Mouse (Mus musculus): ENCODE results near the gene Wnt10a.
A peak's percentile ranks its signal among the peaks of the same experiment; 100 is the strongest.
"Not testable (repeated sequence)": the region's sequence is repeated elsewhere in the genome, so short reads cannot be mapped to it uniquely, and the experiment has no call there.

Gene Wnt10a

GRCm38 (mm10) chr1:74816612-74817199, 25.4 kb downstream of the Wnt10a start:
- DNase-seq = peak; percentile 89 to 92

GRCm38 (mm10) chr1:74817219-74817618, 25.9 kb downstream of the Wnt10a start:
- no peak for DNase-seq

GRCm38 (mm10) chr1:74818509-74818908, 27.2 kb downstream of the Wnt10a start:
- no peak for DNase-seq

GRCm38 (mm10) chr1:74823598-74823997, 32.3 kb downstream of the Wnt10a start:
- DNase-seq = not testable (repeated sequence)

- DNase-seq = no peak
These were observed 33.4 kb downstream of the Wnt10a start for GRCm38 (mm10) chr1:74824518-74825302.

- DNase-seq = no peak
These were observed 38.7 kb downstream of the Wnt10a start for GRCm38 (mm10) chr1:74830061-74830460.

- no peak for DNase-seq
These were observed 41.9 kb downstream of the Wnt10a start for GRCm38 (mm10) chr1:74833255-74833654.

- no peak for DNase-seq
These were observed 51.8 kb downstream of the Wnt10a start for GRCm38 (mm10) chr1:74843090-74843489.

GRCm38 (mm10) chr1:74846341-74846740, 55.0 kb downstream of the Wnt10a start:
- no peak for DNase-seq

GRCm38 (mm10) chr1:74848946-74849345, 57.6 kb downstream of the Wnt10a start:
- DNase-seq = no peak

GRCm38 (mm10) chr1:74850251-74850650, 58.9 kb downstream of the Wnt10a start:
- DNase-seq = no peak

- DNase-seq = no peak
These were observed 59.9 kb downstream of the Wnt10a start for GRCm38 (mm10) chr1:74851001-74851775.
